Mouse (Mus musculus) cerebellum, adult 11 months (tissue): Measurements from ENCODE around the gene Spryd7.
A peak's percentile ranks its signal among the peaks of the same experiment; 100 is the strongest.

Experiments used
- DNase-seq: peaks from one replicate; pipeline ENCODE4 v3.0.0; 2022

Gene Spryd7

DNA sequence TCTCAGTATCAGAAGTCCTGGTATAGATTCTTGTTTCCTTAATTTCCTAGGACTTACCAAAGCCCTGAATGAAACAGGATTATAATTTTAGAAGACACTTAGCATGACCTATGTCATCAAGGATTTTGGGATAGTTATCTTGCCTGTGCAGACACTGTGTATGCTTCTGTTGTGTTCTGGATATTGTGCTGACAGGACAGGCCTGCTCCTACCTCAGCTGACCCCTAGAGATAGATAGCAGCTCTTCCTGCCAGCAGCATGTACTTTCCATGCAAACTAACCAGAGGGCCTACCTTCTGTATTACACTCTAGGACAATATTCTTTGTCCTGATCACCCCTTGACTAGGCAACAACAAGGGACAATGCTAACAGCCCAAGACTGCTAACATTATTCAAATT lies 25.7 kb downstream of the Spryd7 start:
- no peak for DNase-seq

DNA sequence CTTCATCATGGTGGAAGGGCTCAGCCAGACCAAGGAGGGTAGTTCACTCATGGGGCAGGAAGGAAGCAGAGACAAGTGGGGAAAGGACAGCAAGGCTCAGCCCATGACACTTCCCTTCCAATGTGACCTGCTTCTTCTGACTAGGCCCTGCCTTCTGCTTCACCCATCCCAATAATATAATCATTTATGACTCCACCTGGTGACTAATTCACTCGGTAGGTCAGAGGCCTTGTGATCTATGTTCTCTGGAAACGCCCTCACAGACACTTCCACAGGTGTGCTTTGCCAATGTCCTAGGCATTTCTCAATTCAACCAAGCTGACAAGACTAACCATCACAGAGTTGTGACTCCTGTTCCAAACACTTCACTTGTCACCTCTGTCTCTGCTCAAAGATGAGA lies 26.3 kb downstream of the Spryd7 start:
- no peak for DNase-seq

DNA sequence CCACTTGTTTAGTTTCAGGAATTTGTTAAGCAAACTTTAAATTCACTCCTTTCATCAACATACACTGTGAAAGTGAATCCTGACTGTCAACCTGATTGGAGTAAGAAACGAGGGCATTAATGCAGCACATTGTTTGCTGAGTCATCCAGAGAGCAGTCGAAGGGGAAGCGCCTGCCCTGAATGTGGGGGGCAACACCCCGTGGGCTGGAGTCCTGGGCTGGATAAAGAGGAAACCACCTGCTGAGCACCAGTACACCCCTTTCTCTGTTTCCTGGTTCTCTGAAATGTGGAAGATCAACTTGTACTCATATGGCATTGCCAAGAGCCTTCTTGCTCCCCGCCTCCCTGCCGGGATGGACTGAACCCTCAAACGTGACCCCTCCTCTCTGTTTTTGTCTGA lies 27.2 kb downstream of the Spryd7 start:
- no peak for DNase-seq

DNA sequence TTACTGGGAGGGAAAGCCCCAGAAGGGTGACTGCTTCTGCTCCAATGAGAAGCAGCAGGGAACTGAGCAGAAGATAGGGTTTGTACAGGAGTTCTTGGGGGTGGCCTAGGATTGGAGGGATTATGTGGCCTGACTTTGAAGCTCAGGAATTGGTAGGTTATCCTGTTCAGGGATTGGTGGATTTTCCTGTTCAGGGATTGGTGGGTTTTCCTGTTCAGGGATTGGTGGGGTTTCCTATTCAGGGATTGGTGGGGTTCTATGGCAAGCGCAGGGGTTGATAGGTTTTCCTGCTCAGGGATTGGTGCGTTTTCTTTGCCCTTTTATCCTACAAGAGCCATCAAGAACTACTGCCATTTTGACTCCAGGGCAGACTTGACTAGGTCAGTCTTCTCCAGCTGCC lies 30.7 kb downstream of the Spryd7 start:
- no peak for DNase-seq

DNA sequence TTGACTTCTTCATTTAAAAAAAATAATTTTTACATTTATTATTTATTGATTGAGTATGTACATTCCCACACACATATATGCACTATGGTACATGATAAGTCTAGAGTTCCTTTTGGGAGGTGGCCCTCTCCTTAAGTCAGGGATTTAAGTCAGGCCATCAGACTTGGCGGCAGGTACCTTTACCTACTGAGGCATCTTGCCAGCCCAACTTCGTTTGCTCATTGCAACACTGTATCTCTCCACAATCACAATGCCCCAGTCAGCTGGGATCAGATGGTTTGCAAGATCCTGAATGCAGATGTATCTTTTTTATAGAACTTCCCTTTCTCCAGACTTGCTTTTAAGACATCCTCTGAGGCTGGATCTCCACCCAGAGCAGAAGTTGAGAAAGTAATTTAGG lies 32.9 kb downstream of the Spryd7 start:
- DNase-seq: no peak

DNA sequence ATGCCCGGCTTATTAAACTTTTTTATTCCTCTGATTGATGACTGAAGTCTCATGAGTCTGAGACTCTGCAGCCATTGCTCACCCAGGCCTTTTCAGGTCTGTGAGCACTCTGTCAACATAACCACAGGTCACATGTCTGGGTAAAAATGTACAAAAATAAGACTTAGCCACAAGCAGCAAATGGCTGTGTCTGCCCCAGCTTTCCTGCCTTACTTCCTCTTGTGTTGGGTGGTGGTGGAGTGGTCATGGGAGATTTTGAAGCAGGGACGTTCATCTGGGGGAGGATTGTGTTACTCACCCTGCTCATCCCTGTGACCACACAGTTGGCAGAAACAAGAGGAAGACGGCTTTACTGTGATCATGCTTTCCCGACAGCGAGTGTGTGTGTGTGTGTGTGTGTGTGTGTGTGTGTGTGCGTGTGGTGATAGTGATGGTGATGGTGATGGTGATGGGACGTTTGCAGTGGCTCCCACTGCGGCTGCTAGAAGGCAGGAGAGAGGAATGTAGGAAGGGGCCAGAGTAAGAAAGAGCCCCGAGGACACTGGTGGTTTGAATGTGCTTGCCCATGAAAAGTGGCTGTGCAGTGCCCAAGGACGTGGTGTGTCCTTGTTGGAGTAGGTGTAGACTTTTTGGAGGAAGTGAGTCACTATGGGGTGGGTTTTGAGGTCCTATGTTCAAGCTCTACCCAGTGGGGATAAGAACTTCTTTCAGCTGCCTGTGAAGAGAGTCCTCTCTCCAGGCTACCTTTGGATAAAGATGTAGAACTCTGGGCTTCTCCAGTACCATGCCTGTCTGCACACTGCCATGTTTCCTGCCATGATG lies 37.8 kb downstream of the Spryd7 start:
- no peak for DNase-seq

DNA sequence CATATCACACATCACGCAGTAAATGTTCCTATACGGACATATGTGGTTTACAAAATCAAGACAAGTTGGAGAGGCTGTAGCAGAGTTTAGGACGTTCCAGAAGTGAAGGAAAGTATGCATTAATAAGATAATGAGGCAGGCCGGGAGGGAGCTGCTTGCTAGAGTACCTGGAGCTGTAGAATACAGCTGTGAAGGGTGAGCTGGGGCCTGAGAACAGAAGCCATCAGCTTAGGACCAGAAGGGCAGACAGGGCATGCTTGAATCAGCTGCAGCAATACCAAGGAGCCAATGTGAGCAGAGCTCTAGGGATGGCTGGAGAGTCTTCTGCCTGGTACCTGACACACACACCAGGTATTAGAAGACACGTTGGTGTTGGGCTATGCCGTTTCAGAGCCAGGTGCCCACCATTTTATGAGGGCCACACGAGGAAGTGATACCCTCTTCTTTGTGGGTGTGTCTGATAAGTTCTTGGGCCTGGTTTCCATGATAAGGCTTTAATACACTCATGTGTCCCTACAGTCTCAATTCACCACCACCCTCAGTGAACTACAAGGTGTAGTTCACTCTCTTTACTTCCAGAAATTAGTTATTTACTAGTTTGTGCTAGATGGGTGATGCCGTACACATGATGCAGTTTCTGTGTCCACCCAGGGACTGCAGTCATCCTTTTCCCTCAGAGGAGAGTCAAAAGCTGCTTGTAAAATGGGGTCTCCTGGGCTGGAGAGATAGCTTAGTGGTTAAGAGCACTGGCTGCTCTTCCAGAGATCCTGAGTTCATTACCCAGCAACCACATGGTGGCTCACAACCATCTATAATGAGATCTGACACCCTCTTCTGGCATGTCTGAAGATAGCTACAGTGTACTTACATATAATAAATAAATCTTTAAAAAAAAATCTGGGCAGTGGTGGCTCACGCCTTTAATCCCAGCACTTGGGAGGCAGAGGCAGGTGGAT lies 39.9 kb downstream of the Spryd7 start:
- DNase-seq: no peak

DNA sequence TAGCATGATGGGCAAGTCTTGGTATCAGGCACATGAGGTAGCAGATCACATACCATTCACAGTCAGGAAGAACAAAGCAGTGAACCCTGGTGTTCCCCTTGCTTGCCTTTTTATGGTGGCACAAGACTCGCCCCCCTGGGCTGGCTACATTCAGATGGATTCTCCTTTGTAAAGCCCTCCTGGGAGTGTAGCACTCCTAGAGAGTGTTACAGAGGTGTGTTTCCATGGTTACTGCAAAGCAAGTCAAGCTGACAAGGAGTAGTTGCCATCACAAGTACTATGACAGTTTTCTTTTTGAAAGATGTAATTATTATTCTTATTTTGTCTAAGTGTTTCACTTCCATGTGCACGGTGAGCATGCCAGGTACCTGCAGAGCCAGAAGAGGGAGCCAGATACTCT lies 45.2 kb downstream of the Spryd7 start:
- DNase-seq: no peak

DNA sequence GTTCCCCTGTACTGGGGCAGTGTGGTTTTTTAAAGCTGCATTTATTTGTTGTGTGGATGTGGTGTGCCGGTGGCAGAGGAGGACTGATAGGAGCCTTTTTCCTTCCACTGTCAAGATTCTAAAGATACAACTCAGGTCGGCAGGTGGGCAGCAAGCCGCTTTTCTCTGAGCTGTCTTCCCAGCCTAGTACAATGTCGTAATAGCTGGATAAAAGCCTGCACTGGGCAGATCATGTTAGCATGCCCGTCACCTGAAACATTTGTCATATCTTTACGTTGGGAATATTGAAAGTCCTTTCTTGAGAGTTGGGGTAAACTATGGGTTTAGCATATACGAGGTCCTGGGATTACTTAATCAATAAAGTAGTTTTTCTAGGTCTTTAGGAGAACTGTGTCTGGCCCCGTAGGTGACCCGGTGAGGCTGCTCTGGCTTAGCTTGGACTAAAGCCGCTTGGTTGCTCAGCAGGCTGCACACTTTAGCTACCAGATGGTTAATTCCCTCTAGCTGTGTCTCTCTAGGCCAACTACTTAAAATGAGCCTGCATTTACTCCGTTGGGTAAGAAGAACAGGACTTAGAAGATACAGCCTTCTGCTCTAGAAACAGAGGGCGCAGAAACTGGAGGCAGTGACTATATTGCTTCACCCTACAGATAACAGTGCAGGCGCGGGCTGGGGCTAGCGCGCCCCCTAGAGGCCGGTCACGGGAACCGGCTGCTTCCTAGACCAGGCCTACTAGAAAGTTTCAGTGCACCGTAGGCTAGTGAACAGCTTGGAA lies 58.8 kb downstream of the Spryd7 start:
- DNase-seq: peak; percentile 68

DNA sequence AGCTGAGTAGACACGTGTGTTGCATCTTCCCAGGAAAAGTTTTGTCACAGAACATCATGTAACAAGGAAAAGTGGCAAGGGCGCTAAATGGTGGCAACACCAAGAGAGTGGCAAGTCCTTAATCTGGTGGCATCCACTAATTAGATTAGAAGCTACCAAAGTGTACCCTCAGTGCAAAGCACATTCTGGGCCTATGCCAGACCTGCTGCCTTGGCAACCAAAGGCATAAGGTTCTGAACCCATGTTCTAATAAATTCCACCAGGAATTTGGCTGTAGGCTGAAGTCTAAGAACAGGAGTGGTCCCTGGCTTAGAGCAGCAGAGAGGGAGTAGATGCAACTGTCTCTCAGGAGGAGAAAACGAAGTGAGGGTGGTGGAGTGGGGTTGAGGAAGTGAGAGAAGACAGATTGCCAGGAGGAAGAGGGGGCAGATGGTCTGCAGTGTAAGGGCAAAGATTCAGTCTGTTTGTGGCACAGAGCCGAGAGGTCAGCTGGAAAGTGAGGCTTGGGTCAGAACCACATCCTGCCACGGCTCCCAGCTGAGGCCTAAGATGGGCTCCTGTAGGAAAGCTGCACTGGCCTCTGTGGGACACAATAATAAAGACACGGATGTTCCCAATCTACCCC lies 63.1 kb downstream of the Spryd7 start:
- DNase-seq: peak; percentile 5
